Mouse (Mus musculus) midbrain, embryonic 14.5 days (tissue): Measurements from ENCODE around the gene Retreg1. TPM values are rescaled to one million over a fixed set of nuclear protein-coding genes. Genes with fewer than 3 reads are reported as not detected.

Source experiments
- ATAC-seq: fragments of 200-750 bp; cut with Nextera tagmentation; 2 replicates; pipeline ENCODE4 v1.8.0; 2017; ENCODE audit warnings: moderate number of reproducible peaks, moderate library complexity; ENCODE audit not compliant: low FRiP score, low TSS enrichment
- DNase-seq: peaks from one replicate; pipeline ENCODE4 v3.0.0-alpha.2; 2015
- H3K27ac ChIP-seq: fragments of 300-500 bp; sonication (generic); replicated peaks from 2 replicates; pipeline ENCODE4 v1.5.1; 2014; ENCODE audit warnings: mild to moderate bottlenecking, low read depth, low read length, moderate library complexity
- H3K27me3 ChIP-seq: fragments of 300-500 bp; sonication (generic); 2 replicates; pipeline ENCODE4 v1.6.1; 2014; ENCODE audit warnings: low read length, control low read depth, mixed read lengths; ENCODE audit not compliant: control insufficient read depth, insufficient read depth
- H3K36me3 ChIP-seq: fragments of 300-500 bp; sonication (generic); 2 replicates; pipeline ENCODE4 v1.6.1; 2014; ENCODE audit warnings: low read length, control low read depth; ENCODE audit not compliant: control insufficient read depth, insufficient read depth
- H3K4me1 ChIP-seq: fragments of 300-500 bp; sonication (generic); 2 replicates; pipeline ENCODE4 v1.6.1; 2014; ENCODE audit warnings: mild to moderate bottlenecking, antibody characterized with exemption, low read length, control low read depth; ENCODE audit not compliant: control insufficient read depth, insufficient read depth
- H3K4me2 ChIP-seq: fragments of 300-500 bp; sonication (generic); 2 replicates; pipeline ENCODE4 v1.6.1; 2014; ENCODE audit warnings: mild to moderate bottlenecking, low read length, moderate library complexity
- H3K4me3 ChIP-seq: fragments of 300-500 bp; sonication (generic); replicated peaks from 2 replicates; pipeline ENCODE4 v1.5.1; 2014; ENCODE audit warnings: low read depth, low read length
- H3K9ac ChIP-seq: fragments of 300-500 bp; sonication (generic); replicated peaks from 2 replicates; pipeline ENCODE4 v1.6.1; 2014; ENCODE audit warnings: mild to moderate bottlenecking, low read length, moderate library complexity
- H3K9me3 ChIP-seq: fragments of 300-500 bp; sonication (generic); 2 replicates; pipeline ENCODE4 v1.6.1; 2016; ENCODE audit warnings: low read length, control low read depth, mixed read lengths; ENCODE audit not compliant: control insufficient read depth
- WGBS: fragments of 180-500 bp; shearing (Covaris S2); extraction: QIAGEN DNeasy Blood & Tissue Kit; methylation state at CpG from one replicate; pipeline ENCODE4 v1.1.7; 2014; 5-methylcytosine and 5-hydroxymethylcytosine counted together
- polyA plus RNA-seq: library from polyadenylated mRNA; unstranded; fragments of >200 nt; fragmentation: Nextera tagmentation; extraction: Ambion mirVana; gene quantifications from 2 replicates; pipeline ENCODE4 v1.2.1, GENCODE M21; 2014

The Retreg1 gene
- polyA plus RNA-seq, 1 experiment from 2014 or later, result 13.6 TPM

DNA sequence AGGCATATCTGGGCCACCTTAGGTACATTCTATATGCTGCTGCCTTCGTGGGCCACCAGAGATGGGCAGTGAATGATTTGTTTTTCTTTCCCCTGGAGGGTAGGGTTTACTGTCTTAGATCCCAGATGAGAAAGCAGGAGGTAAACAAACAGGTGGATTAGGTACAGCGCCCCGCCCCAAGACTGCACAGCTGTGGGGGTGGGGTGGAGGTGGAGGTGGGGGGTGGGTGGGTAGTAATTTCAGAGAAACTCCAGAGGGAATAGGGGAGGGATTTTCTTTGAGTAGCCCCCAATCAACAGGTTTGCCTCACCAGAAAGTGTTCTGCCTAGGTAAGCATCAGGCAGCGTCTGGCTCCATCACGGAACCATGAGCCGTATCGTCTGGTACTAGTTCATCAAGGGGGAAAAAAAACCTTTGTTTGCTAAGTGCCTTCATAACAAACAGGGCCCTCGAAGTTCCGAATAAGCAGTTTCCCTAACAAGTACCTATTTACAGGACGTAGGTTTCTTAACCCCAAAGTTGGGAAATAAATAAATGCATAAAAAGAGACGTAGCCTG lies 1.1 kb downstream of the Retreg1 start:
- Histone ChIP-seq H3K4me2 (peak overlapping the region; percentile 91), H3K4me1 (peaks cover 13% of the 10 kb centered on the region), H3K36me3 (no peaks in the 10 kb centered on the region), H3K4me3 (peak overlapping the region; percentile 79), H3K27me3 (0 out of 2 replicates have a peak, but pooled peaks cover 6% of the 10 kb centered on the region), H3K27ac (no peak overlapping the region), H3K9me3 (no peaks in the 10 kb centered on the region), H3K9ac (peak overlapping the region; percentile 85)
- ATAC-seq (no peak), DNase-seq (peak; percentile 18)
- 12% methylated on average over 11 of the region's 11 CpGs for WGBS

DNA sequence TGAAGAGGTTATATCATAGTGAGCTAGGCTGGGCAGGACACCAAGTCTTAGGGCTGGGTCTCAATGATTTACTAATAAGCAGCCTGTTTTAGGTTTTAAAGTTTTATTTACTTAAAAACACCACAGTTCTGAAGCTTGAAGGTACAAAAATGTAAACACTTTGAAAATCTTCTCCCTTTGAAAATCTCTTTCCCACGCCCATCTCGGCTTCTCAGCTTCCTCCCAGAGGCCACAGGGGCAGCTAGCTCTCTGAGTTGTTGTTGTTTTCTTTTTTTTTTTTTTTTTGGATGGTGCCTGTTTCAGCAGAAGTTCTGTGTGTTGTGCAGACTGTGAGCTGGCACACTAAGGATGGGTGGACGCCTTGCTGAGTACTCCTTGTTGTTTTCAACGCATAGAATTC lies 1.8 kb downstream of the Retreg1 start:
- Histone ChIP-seq H3K4me2 (0 out of 2 replicates have a peak overlapping the region, but pooled peaks have one; percentile 91), H3K4me1 (peaks cover 13% of the 10 kb centered on the region), H3K27ac (no peak overlapping the region), H3K9me3 (no peaks in the 10 kb centered on the region), H3K27me3 (0 out of 2 replicates have a peak, but pooled peaks cover 6% of the 10 kb centered on the region), H3K4me3 (no peak overlapping the region), H3K9ac (no peak overlapping the region), H3K36me3 (no peaks in the 10 kb centered on the region)
- ATAC-seq, result no peak
- WGBS, result 74% methylated on average over 4 of the region's 4 CpGs
- no peak for DNase-seq

DNA sequence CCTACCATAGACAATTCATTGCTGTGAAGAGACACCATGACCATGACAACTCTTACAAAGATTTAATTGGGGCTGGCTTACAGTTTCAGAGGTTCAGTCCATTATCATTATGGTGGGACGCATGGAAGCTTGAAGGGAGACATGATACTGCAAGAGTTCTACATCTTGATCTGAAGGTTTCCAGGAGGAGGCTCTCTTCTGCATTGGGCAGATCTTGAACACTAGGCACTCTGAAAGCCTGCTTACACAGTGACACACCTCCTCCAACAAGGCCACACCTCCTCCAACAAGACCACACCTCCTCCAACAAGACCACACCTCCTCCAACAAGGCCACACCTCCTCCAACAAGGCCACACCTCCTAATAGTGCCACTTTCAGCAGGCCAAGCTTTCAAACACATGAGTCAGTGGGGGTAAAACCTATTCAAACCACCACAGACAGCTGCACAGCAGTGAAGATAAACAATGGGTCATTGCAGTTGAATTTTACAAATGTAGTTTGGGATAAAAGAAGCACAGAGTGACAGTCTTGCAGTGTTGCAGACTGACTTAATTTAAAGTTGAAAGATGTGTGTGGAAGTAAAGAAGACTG lies 4.7 kb downstream of the Retreg1 start:
- no peaks in the 10 kb centered on the region for H3K36me3 ChIP-seq
- peaks cover 8% of the 10 kb centered on the region for H3K4me1 ChIP-seq
- H3K9me3 ChIP-seq, result no peaks in the 10 kb centered on the region
- no peaks in the 10 kb centered on the region for H3K27me3 ChIP-seq
- no peak overlapping the region for H3K9ac ChIP-seq
- no peak overlapping the region for H3K4me3 ChIP-seq
- DNase-seq (no peak), ATAC-seq (no peak)
- H3K4me2 ChIP-seq, result no peak overlapping the region
- no peak overlapping the region for H3K27ac ChIP-seq
- 94% methylated on average over 1 of the region's 1 CpGs for WGBS

DNA sequence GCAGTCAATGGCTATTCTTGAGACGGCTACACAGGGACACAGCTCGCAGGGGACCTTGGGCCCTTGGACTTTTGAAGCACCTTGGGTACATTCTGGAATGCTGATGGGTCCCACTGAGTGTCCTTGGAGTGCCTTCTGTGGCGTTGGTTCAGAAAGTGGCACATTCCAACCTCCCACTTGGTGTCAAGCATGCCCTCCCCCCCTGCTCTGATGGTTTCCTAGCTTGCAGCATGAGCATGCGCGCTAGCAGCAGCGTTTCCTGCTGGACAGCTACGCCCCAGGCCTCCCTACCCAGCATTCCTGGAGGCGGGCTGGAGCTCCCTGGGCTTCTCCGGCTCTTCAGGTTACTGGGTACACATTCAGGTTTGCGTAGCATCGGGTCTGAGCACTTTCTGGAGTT lies 7.6 kb downstream of the Retreg1 start:
- Histone ChIP-seq H3K36me3 (no peaks in the 10 kb centered on the region), H3K27me3 (no peaks in the 10 kb centered on the region), H3K9me3 (no peaks in the 10 kb centered on the region), H3K27ac (no peak overlapping the region), H3K4me3 (no peak overlapping the region), H3K9ac (no peak overlapping the region), H3K4me2 (no peak overlapping the region), H3K4me1 (no peaks in the 10 kb centered on the region)
- 75% methylated on average over 11 of the region's 11 CpGs for WGBS
- no peak for DNase-seq
- ATAC-seq, result no peak

DNA sequence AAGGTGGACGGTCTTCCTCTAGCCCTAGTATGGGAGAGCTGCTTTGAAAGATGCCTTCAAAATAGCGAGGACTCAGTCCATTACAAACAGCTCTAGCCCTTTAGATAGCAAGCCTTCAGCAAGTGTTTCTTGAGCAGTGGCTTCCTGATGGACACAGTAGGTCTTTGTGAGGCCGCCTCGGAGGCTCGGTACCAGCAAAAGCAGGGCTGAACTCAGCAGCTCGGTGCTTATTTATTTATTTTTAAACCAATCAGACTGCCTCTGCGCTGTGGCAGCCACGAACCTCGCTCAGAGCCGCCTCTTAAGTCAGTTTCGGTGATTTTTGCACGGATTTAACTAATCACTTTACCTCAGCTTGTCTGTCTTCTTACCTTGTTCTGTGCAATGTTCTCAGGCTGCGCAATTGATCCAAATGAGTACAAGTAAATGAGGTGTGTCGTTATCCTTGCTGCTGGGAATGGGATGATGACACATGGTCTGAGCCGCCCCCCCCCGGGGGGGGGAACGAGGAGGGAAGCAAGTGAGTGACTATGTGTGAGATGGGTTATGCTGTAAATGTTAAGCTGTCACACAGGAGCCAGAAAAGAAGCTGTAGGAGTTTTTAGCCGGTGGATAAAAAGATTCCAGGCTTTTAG lies 11.4 kb downstream of the Retreg1 start:
- Histone ChIP-seq H3K27ac (no peak overlapping the region), H3K36me3 (no peaks in the 10 kb centered on the region), H3K4me1 (no peaks in the 10 kb centered on the region), H3K4me3 (no peak overlapping the region), H3K9me3 (no peaks in the 10 kb centered on the region), H3K9ac (no peak overlapping the region), H3K4me2 (no peak overlapping the region), H3K27me3 (no peaks in the 10 kb centered on the region)
- 65% methylated on average over 18 of the region's 18 CpGs for WGBS
- DNase-seq (peak; percentile 32), ATAC-seq (no peak)

DNA sequence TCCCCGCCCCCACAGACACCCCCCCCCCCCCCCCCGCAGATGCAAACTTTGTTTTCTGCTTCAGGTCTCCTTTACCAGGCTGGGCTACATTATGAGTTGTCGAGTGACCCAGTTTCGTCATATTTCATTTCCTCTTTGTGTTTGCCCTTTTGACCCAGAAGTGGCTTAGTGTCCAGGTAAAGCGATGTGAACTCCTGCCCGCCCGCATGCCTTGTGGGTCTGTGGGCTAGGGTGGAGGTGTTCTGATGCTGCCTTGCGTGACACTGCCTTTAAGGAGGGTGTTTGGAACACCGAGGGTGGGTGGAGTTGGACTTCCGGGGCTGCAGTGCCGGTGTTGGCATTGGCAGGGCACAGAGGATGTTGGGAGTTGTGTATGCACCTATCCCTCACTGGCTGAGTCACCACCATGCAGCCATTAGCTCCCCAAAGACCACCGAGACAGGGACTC lies 15.7 kb downstream of the Retreg1 start:
- WGBS, result 71% methylated on average over 11 of the region's 12 CpGs
- Histone ChIP-seq H3K27ac (no peak overlapping the region), H3K9me3 (no peaks in the 10 kb centered on the region), H3K4me2 (no peak overlapping the region), H3K4me3 (no peak overlapping the region), H3K9ac (no peak overlapping the region), H3K27me3 (no peaks in the 10 kb centered on the region), H3K36me3 (no peaks in the 10 kb centered on the region), H3K4me1 (no peaks in the 10 kb centered on the region)
- DNase-seq, result no peak
- no peak for ATAC-seq

DNA sequence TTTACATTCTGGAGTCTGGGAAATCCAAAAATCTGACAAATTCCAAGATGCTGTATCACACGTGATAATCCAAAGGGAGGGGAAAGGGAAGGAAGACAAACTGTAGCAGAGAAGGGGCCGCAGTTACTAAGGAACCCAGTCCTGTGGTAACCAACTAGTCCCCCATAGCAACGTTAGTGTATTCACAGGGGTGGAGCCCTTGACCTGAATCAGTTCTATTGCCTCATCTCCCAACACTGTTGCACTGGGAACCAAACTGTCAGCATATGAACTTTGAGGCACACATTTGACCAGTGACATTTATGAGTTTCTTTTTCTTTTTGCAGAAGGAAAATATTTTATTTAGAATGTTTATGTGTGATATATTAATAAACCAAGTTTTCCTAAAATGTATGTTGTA lies 16.5 kb downstream of the Retreg1 start:
- Histone ChIP-seq H3K36me3 (no peaks in the 10 kb centered on the region), H3K4me1 (no peaks in the 10 kb centered on the region)
- 60% methylated on average over 3 of the region's 3 CpGs for WGBS

DNA sequence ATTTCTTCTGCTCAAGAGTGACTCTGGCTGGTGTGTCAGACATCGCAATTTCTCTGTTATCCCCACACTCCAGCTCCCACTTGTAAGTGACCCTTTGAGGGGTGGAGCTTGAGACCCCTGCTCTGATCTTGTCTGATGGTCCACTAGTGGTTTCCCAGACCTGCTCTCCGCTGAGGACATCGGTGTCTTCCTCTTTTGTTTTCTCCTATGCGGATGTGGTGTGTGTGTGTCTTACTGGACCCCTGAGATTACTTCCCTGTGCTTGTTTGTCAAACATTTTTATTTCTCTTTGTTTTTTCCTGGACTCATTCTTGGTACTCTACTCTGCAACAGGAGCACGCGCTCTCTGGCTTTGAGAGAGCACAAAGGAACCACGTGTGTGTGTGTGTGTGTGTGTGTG lies 18.9 kb downstream of the Retreg1 start:
- Histone ChIP-seq H3K27ac (no peak overlapping the region), H3K9me3 (no peaks in the 10 kb centered on the region), H3K4me3 (no peak overlapping the region), H3K4me1 (no peaks in the 10 kb centered on the region), H3K36me3 (no peaks in the 10 kb centered on the region), H3K4me2 (no peak overlapping the region), H3K9ac (no peak overlapping the region), H3K27me3 (no peaks in the 10 kb centered on the region)
- no peak for DNase-seq
- no peak for ATAC-seq
- WGBS, result 88% methylated on average over 7 of the region's 7 CpGs

More for the DNA sequence above, 16.5 kb downstream of the Retreg1 start:
- Histone ChIP-seq H3K9ac (no peak overlapping the region), H3K4me2 (no peak overlapping the region), H3K4me3 (no peak overlapping the region), H3K9me3 (no peaks in the 10 kb centered on the region), H3K27ac (no peak overlapping the region), H3K27me3 (no peaks in the 10 kb centered on the region)
- ATAC-seq (no peak), DNase-seq (no peak)

DNA sequence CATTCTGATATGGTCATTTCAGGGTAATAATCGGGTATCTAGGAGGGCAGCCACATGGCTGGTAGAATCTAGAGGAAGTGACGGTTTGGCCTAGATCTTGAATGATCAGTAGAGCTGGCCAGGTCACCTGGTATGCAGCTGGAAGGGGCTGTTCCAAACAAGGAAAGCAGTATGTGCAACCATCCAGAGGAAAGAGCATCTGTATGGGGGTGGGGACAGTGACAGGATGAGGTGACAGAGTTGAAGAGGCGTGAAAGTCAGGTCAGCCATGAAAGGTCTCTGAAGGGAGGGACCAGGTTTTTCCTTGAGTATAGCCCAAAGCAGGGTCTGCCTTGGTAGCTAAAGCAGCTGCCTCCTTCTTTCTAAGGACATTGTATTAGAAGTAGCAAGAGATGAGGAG lies 22.6 kb downstream of the Retreg1 start:
- 91% methylated on average over 3 of the region's 3 CpGs for WGBS
- Histone ChIP-seq H3K27me3 (no peaks in the 10 kb centered on the region), H3K9ac (no peak overlapping the region), H3K27ac (no peak overlapping the region), H3K4me2 (no peak overlapping the region), H3K36me3 (no peaks in the 10 kb centered on the region), H3K4me1 (no peaks in the 10 kb centered on the region), H3K4me3 (no peak overlapping the region), H3K9me3 (no peaks in the 10 kb centered on the region)
- no peak for ATAC-seq
- DNase-seq, result no peak
